Mouse (Mus musculus): Measurements from ENCODE around the gene Ahsa1. TPM values are rescaled to one million over a fixed set of nuclear protein-coding genes. Genes with fewer than 3 reads are reported as not detected.

Ahsa1 gene
- 227 TPM for polyA plus RNA-seq (2017; shearing (Covaris generic))

DNA sequence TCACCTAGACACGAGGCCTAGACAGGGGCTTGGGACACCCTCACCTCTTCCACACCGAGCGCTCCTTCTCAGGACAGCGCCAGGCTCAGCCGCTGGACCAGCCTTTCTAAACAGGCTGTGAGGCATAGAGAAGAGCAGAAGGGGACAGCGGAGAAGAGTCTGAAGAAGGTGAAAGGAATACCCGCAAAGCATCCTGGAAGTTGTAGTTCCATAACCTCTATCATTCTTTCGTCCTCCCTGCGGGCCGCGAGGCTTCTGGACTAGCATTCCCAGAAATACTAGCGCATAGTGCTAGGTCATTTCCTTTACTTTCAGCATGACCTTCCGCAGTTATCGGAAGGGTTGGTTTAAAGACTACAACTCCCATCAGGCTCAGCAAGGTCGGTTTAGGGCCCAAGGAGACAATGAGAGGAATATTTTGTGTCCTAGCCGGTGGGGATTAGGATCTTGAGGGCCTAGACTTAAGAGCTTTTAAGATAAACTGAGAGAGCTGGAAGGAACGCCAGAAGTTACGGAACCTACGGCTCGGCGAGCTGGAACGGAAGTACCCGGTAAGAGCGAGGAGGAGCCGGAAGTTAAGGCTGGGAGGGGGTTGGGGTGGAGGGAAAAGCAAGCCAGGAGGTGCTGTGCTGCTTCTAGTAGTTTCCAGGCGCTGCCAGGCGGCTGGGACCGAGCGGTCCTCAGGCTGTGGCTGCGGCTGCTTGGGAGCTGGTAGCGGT lies at the start of gene Ahsa1, which contains the start of gene Vipas39:
Gene Ahsa1 (plus strand): TSS at position 372 of the 719 bp plus-strand sequence.
Gene Vipas39 (minus strand): TSS at position 149 of the 719 bp plus-strand sequence.

DNA sequence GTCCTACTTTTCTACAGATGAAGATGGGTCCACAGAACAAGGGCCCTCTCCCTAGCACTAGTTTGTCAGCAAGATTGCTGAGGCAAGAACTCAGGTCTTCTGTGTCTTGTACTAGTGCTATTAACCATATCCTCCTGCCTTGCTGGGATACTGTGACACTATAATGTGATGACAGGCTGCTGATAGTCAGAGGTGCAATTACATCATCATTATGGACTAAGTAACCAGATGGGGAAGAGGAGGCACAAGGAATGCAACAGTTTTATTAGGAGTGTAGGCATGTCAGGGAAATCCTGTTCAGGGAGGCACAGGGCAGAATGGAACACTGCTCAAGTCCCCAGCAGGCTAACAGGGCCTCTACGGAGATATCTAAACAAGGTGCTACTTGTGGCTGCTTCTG lies 27.6 kb upstream of the Ahsa1 start, which contains the start of gene Noxred1:
Gene Noxred1 (minus strand): TSS at position 101 of the 400 bp plus-strand sequence.

DNA sequence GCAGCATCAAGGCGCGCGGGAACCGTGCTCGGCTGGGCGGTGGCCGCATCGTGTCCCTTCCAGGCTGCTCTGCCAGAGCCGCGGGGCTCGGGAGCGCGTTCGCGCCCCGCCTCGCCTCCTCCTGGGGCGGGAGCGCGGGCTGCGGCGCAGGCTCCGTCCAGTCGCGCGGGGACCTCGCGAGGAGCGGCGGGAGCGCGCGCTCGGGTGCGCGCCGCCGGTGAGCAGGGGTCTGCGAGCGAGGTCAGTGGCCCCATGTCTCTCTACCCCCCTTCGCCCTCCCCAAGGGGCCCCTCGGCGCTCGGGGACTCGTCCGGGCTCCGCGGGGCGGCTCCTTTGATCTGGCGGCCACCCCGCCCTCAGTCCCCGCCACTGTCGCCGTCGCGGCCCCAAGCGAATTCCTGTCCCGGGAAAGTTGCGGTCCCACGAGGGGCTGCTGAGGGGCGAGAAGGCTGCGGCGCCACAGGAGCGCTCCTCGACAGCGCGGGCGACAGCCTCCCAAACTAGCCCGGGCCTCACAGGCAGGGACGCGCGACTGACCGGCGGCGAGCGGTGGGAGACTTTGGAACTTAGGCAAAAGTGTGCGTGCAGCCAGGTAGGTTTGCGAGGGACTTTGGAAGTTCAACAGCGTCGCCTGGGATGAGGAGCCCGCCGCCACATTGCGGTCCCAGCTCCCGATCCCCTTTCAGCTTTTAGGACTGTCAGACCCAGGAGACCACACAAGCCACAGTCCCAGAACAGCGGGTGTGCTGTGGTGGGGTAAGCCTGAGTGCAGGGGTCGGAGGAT lies 33.6 kb downstream of the Ahsa1 start, which contains the start of gene Ism2:
Gene Ism2 (minus strand): TSS at position 49 of the 784 bp plus-strand sequence.

Other genes with a start within 250 kb of the Ahsa1 start
- 1.6 TPM for gene Tmem63c, start 245.1 kb upstream of the Ahsa1 start, polyA plus RNA-seq (2017; shearing (Covaris generic))
- gene Ngb, start 163.9 kb upstream of the Ahsa1 start, polyA plus RNA-seq (2017; shearing (Covaris generic)) = not detected
- gene Gstz1, start 119.3 kb upstream of the Ahsa1 start, polyA plus RNA-seq (2017; shearing (Covaris generic)) = 9.2 TPM
- 4.7 TPM for gene Pomt2, start 118.5 kb upstream of the Ahsa1 start, polyA plus RNA-seq (2017; shearing (Covaris generic))
- gene Samd15, start 66.8 kb upstream of the Ahsa1 start, polyA plus RNA-seq (2017; shearing (Covaris generic)) = 2.7 TPM
- 6.1 TPM for gene Tmed8, start 66.0 kb upstream of the Ahsa1 start, polyA plus RNA-seq (2017; shearing (Covaris generic))
- 1.7 TPM for gene Noxred1, start 27.7 kb upstream of the Ahsa1 start, polyA plus RNA-seq (2017; shearing (Covaris generic))
- gene Vipas39, start 223 bp upstream of the Ahsa1 start, polyA plus RNA-seq (2017; shearing (Covaris generic)) = 44.4 TPM
- not detected for gene Ism2, start 33.2 kb downstream of the Ahsa1 start, polyA plus RNA-seq (2017; shearing (Covaris generic))
- gene Sptlc2, start 121.9 kb downstream of the Ahsa1 start, polyA plus RNA-seq (2017; shearing (Covaris generic)) = 98.9 TPM
- 97.1 TPM for gene Slirp, start 177.4 kb downstream of the Ahsa1 start, polyA plus RNA-seq (2017; shearing (Covaris generic))
- 86.9 TPM for gene Alkbh1, start 177.5 kb downstream of the Ahsa1 start, polyA plus RNA-seq (2017; shearing (Covaris generic))
- gene Snw1, start 205.8 kb downstream of the Ahsa1 start, polyA plus RNA-seq (2017; shearing (Covaris generic)) = 209 TPM
- gene Gm5788, start 228.2 kb downstream of the Ahsa1 start, polyA plus RNA-seq (2017; shearing (Covaris generic)) = not detected
- gene Gm8300, start 247.8 kb downstream of the Ahsa1 start, polyA plus RNA-seq (2017; shearing (Covaris generic)) = not detected

All from activated CD4-positive, CD25-positive, alpha-beta regulatory T cell, adult 9 weeks (primary cell).